Mouse (Mus musculus) small intestine, adult 2 months (tissue): Measurements from ENCODE around the gene Cmtm7.

Source experiments
- CTCF ChIP-seq: fragments of 200-500 bp; IDR thresholded peaks from 2 replicates; pipeline ENCODE4 v1.5.1; 2012; ENCODE audit warnings: low read depth, mild to moderate bottlenecking, control low read depth, inconsistent platforms, low read length, moderate library complexity, mixed read lengths; ENCODE audit not compliant: insufficient replicate concordance, insufficient read length; ENCODE audit errors: extremely low read depth
- POLR2A ChIP-seq: fragments of 200-500 bp; IDR thresholded peaks from 2 replicates; pipeline ENCODE4 v1.6.1; 2012; ENCODE audit warnings: low read depth, mild to moderate bottlenecking, control low read depth, inconsistent platforms, low read length, moderate library complexity

DNA sequence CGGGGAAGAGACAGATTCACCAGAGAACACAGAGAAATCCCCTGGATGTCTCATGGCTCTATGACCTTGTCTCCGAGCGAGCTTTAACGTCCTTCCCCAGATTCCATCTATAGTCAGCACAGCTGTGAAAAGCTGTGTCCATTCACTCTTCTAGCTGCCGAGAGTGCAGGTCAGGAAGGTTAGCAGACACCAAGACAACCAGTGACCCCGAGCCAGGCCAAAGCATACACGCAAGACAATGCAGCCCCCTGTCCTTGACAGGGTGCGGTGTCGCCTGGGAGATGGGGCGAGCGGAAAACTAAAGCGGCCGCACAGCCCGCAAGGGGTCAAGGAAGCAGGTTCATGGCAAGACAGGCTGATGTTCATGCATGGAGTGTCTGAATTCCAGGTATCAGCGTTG lies 19.6 kb upstream of the Cmtm7 start:
- no peak for TF ChIP-seq CTCF
- TF ChIP-seq POLR2A: no peak
